In genomic region chr2:114295110-114295509, GRCm38 (mm10) we compare ENCODE assay signal across 20 mouse cellular contexts.
"Had no signal": no experiment of that assay in that cellular context is flagged by ENCODE, and none has a peak within 500 bp of the region (broad histone marks: within the 10 kb centered on the region; RNA-seq: fewer than 3 reads in every experiment).

No protein-coding gene starts in this region.

- H3K4me2 ChIP-seq: limb, embryonic 13.5 days; liver, embryonic 12.5 days; liver, embryonic 15.5 days; midbrain, embryonic 13.5 days; neural tube, embryonic 13.5 days; stomach, embryonic 15.5 days had no signal

- H3K27ac ChIP-seq: kidney, postnatal 0 days; layer of hippocampus, adult 2 months; limb, embryonic 10.5 days; limb, embryonic 13.5 days; liver, embryonic 12.5 days; liver, embryonic 15.5 days; midbrain, embryonic 13.5 days; neural tube, embryonic 13.5 days; stomach, embryonic 15.5 days had no signal

- ATAC-seq: intestine, postnatal 0 days; liver, embryonic 12.5 days; midbrain, embryonic 13.5 days; midbrain, embryonic 16.5 days had no signal

- DNase-seq: kidney, adult 2 months; kidney, postnatal 25 days; layer of hippocampus, adult 9-11 months; liver; retina, postnatal 1 day; right cerebral cortex, postnatal 25 days; spleen, adult 18-20 months; thymus, postnatal 25 days had no signal

- H3K4me3 ChIP-seq: layer of hippocampus, adult 2 months; limb, embryonic 10.5 days; limb, embryonic 13.5 days; liver, embryonic 12.5 days; liver, embryonic 15.5 days; midbrain, embryonic 13.5 days; myocyte; neural tube, embryonic 13.5 days; stomach, embryonic 15.5 days had no signal

- H3K4me1 ChIP-seq: limb, embryonic 10.5 days; limb, embryonic 13.5 days; liver, embryonic 12.5 days; liver, embryonic 15.5 days; midbrain, embryonic 13.5 days; neural tube, embryonic 13.5 days; stomach, embryonic 15.5 days had no signal

- H3K36me3 ChIP-seq: limb, embryonic 10.5 days; limb, embryonic 13.5 days; liver, embryonic 12.5 days; liver, embryonic 15.5 days; midbrain, embryonic 13.5 days; neural tube, embryonic 13.5 days; stomach, embryonic 15.5 days had no signal

- H3K9ac ChIP-seq: limb, embryonic 13.5 days; liver, embryonic 12.5 days; liver, embryonic 15.5 days; midbrain, embryonic 13.5 days; neural tube, embryonic 13.5 days; stomach, embryonic 15.5 days had no signal

- H3K27me3 ChIP-seq: limb, embryonic 13.5 days; liver, embryonic 12.5 days; liver, embryonic 15.5 days; midbrain, embryonic 13.5 days; neural tube, embryonic 13.5 days; stomach, embryonic 15.5 days had no signal

- H3K9me3 ChIP-seq: limb, embryonic 10.5 days; limb, embryonic 13.5 days; liver, embryonic 12.5 days; liver, embryonic 15.5 days; midbrain, embryonic 13.5 days; neural tube, embryonic 13.5 days; stomach, embryonic 15.5 days had no signal
